Mouse (Mus musculus) adrenal gland, adult 18-20 months (tissue): ENCODE measurements at regions not wholly inside any gene's neighbourhood (a gene's known extent, or its start where the extent isn't known, plus 50 kb on each side); places are given as distances from the start of the nearest gene placed in this dataset.

Source experiments
- DNase-seq, 2 experiments: peaks; one replicate each; pipeline ENCODE4 v3.0.0; 2021 to 2022; ENCODE audit warnings: low spot score in 2 of 2

- no peak for DNase-seq
Measured at GRCm38 (mm10) chr15:67227456-67228164, 726.9 kb upstream of the Lrrc6 start.

GRCm38 (mm10) chr15:67226900-67227299 lies 726.2 kb upstream of the Lrrc6 start:
- no peak for DNase-seq
